1 mouse cellular context compared by ENCODE assay signal in genomic region chr1:120135934-120136786, GRCm38 (mm10).
TF ChIP-seq lines count a peak whose summit lies in the region.

No protein-coding gene starts in this region.

TF ChIP-seq in CH12.LX, 34 proteins besides CTCF, POLR2A, EP300 and RAD21:
- no peak for TF ChIP-seq CHD1 (IDR thresholded peaks at IDR 0.05; ENCODE audit: low read depth, low read length)
- TF ChIP-seq E2F4 (IDR thresholded peaks at IDR 0.05; ENCODE audit: insufficient replicate concordance, low read depth, low read length) = no peak
- 0 out of 2 replicates have a peak, but pooled peaks have one; percentile 22 for TF ChIP-seq ZNF384 (IDR thresholded peaks at IDR 0.05; ENCODE audit: low read depth, low read length)
- TF ChIP-seq MAFK (IDR thresholded peaks at IDR 0.05; ENCODE audit: insufficient replicate concordance, low read length) = peak; percentile 72; the same call in 1 of the 2 replicates
- TF ChIP-seq RCOR1 (conservative IDR thresholded peaks at IDR 0.05; ENCODE audit: low read depth, low read length) = peak; percentile 98
- TF ChIP-seq TBP (conservative IDR thresholded peaks at IDR 0.05; ENCODE audit: low read depth, low read length) = no peak
- peak; percentile 89 for TF ChIP-seq SIN3A (IDR thresholded peaks at IDR 0.05; ENCODE audit: low read length)
- TF ChIP-seq BHLHE40 (IDR thresholded peaks at IDR 0.05; ENCODE audit: low read depth, low read length) = peak; percentile 99
- TF ChIP-seq ETS1 (conservative IDR thresholded peaks at IDR 0.05; ENCODE audit: low read depth, low read length) = peak; percentile 100
- peak; percentile 66; the same call in 1 of the 2 replicates for TF ChIP-seq MAZ (IDR thresholded peaks at IDR 0.05; ENCODE audit: low read depth, low read length)
- TF ChIP-seq MAX (IDR thresholded peaks at IDR 0.05; ENCODE audit: low read length) = peak; percentile 96
- TF ChIP-seq USF1 (IDR thresholded peaks at IDR 0.05; ENCODE audit: low read depth, low read length) = peak; percentile 59
- no peak for TF ChIP-seq ZC3H11A (IDR thresholded peaks at IDR 0.05; ENCODE audit: low read depth, low read length)
- peak; percentile 96 for TF ChIP-seq JUN (IDR thresholded peaks at IDR 0.05; ENCODE audit: insufficient read depth, low read depth, low read length)
- 0 out of 2 replicates have a peak, but pooled peaks have one; percentile 63 for TF ChIP-seq UBTF (IDR thresholded peaks at IDR 0.05; ENCODE audit: low read depth, low read length)
- TF ChIP-seq MXI1 (IDR thresholded peaks at IDR 0.05; ENCODE audit: low read depth, low read length) = peak; percentile 82; the same call in 1 of the 2 replicates
- peak; percentile 53; the same call in 1 of the 2 replicates for TF ChIP-seq HCFC1 (IDR thresholded peaks at IDR 0.05; ENCODE audit: low read depth, low read length)
- no peak for TF ChIP-seq NELFE (IDR thresholded peaks at IDR 0.05; ENCODE audit: low read depth, low read length)
- peak; percentile 100 for TF ChIP-seq IRF4 (IDR thresholded peaks at IDR 0.05; ENCODE audit: low read depth, low read length)
- no peak for TF ChIP-seq ZKSCAN1 (IDR thresholded peaks at IDR 0.05; ENCODE audit: borderline replicate concordance, low read depth, low read length)
- no peak; the same call in 1 of the 2 replicates for TF ChIP-seq USF2 (conservative IDR thresholded peaks at IDR 0.05; ENCODE audit: low read depth, low read length)
- peak; percentile 75 for TF ChIP-seq CHD2 (IDR thresholded peaks at IDR 0.05; ENCODE audit: low read length)
- peak; percentile 98 for TF ChIP-seq MYC (IDR thresholded peaks at IDR 0.05; ENCODE audit: low read depth, low read length)
- TF ChIP-seq NRF1 (IDR thresholded peaks at IDR 0.05; ENCODE audit: low read depth, low read length) = 0 out of 2 replicates have a peak, but pooled peaks have one; percentile 23
- peak; percentile 47; the same call in 1 of the 2 replicates for TF ChIP-seq ELF1 (IDR thresholded peaks at IDR 0.05; ENCODE audit: low read depth, low read length)
- TF ChIP-seq PAX5 (IDR thresholded peaks at IDR 0.05; ENCODE audit: low read length) = no peak
- 0 out of 2 replicates have a peak, but pooled peaks have one; percentile 49 for TF ChIP-seq KAT2A (IDR thresholded peaks at IDR 0.05; ENCODE audit: insufficient replicate concordance, low read length)
- TF ChIP-seq ZMIZ1 (IDR thresholded peaks at IDR 0.05; ENCODE audit: low read depth, low read length) = peak; percentile 38; the same call in 1 of the 2 replicates
- peak; percentile 89 for TF ChIP-seq MEF2A (IDR thresholded peaks at IDR 0.05; ENCODE audit: borderline replicate concordance, low read depth, low read length)
- no peak for TF ChIP-seq SMC3 (IDR thresholded peaks at IDR 0.05; ENCODE audit: low read depth, low read length)
- peak; percentile 72 for TF ChIP-seq GABPA (IDR thresholded peaks at IDR 0.05; ENCODE audit: insufficient replicate concordance, low read depth, low read length)
- TF ChIP-seq JUND (conservative IDR thresholded peaks at IDR 0.05; ENCODE audit: low read depth, low read length) = peak; percentile 98
- no peak for TF ChIP-seq POLR2AphosphoS2 (IDR thresholded peaks at IDR 0.05; ENCODE audit: low read depth, low read length)
- TF ChIP-seq TCF12 (IDR thresholded peaks at IDR 0.05; ENCODE audit: low read depth, low read length) = peak; percentile 95
